Mouse (Mus musculus) embryonic fibroblast, embryonic 13.5 days (primary cell): ENCODE data around the gene Xirp1.

ENCODE experiments used
- CTCF ChIP-seq: IDR thresholded peaks from 2 replicates; pipeline ENCODE4 v1.5.1; 2011; ENCODE audit warnings: mild to moderate bottlenecking, control low read depth, low read length, moderate library complexity, borderline replicate concordance; ENCODE audit not compliant: insufficient read depth
- POLR2A ChIP-seq: IDR thresholded peaks from 2 replicates; pipeline ENCODE4 v1.6.1; 2011; ENCODE audit warnings: low read depth, mild to moderate bottlenecking, control low read depth, low read length, moderate library complexity

DNA sequence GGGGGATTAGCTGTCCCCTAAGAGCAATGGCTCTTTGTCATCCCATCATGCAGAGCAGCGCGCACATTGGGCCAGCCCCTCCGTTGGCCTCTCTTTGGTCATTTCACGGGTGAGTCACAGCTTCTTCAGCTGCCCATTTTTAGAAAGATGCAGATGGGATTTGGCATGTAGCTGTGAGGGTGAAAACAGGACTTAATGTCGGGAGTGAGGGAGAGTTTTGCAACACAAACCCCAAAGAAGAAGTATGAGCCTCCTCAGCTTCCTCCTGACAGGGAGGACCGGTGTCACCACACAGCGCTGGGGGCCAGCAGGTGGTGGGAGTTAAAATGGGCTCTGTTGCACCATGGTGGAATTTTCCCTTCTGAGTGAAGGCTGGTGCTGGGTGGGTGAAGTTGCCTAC, 19.7 kb upstream of the Xirp1 start:
- TF ChIP-seq POLR2A (no peak), CTCF (no peak)
